ENCODE assay signal across 26 mouse cellular contexts in the genomic region with DNA sequence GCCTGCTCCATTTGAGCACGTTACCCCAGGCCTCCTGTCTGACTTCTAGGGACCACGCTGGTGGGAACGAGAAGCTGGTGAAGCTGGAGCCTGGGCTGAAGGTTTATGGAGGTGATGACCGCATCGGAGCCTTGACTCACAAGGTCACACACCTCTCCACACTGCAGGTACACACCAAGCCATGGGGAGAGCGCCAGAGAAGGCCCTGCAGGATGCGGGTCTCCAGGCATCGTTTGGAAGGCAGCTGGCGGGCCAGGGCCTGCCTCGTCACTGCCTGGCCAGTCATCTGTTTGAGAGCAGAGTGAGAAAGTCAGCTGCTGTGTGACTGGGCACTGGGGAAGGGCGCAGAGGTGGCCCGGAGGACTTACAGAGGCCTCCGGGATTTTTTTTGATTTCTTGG. TPM values are rescaled to one million over a fixed set of nuclear protein-coding genes. Genes with fewer than 3 reads are reported as not detected.
DNase-seq lines count a peak whose midpoint lies in the region; ATAC-seq and TF ChIP-seq lines count a peak whose summit lies in the region.
"Had no signal": no experiment of that assay in that cellular context is flagged by ENCODE, and none has a peak within 500 bp of the region (broad histone marks: within the 10 kb centered on the region; RNA-seq: fewer than 3 reads in every experiment).

No protein-coding gene starts in this region.

- H3K36me3 ChIP-seq in heart, embryonic 10.5 days, result peaks cover 55% of the 10 kb centered on the region; the same call in 1 of the 2 replicates
- peaks cover 5% of the 10 kb centered on the region for H3K36me3 ChIP-seq in kidney, adult 2 months (ENCODE audit: control insufficient read depth, insufficient read depth, low read length)
- H3K36me3 ChIP-seq in liver, embryonic 13.5 days, result peaks cover 79% of the 10 kb centered on the region
- peaks cover 84% of the 10 kb centered on the region for H3K36me3 ChIP-seq in liver, embryonic 12.5 days
- peaks cover 72% of the 10 kb centered on the region for H3K36me3 ChIP-seq in liver, postnatal 0 days (replicated peaks; ENCODE audit: insufficient read depth, low read length)

- no peaks in the 10 kb centered on the region for H3K9me3 ChIP-seq in heart, embryonic 10.5 days
- H3K9me3 ChIP-seq in liver, embryonic 13.5 days (replicated peaks), result no peaks in the 10 kb centered on the region
- no peaks in the 10 kb centered on the region for H3K9me3 ChIP-seq in liver, embryonic 12.5 days (replicated peaks)
- H3K9me3 ChIP-seq in liver, postnatal 0 days (ENCODE audit: low read length), result no peaks in the 10 kb centered on the region
- H3K9me3 ChIP-seq: embryonic facial prominence, embryonic 13.5 days; embryonic facial prominence, embryonic 15.5 days; forebrain, embryonic 12.5 days had no signal

- no peak for TF ChIP-seq EP300 in liver, postnatal 0 days (IDR thresholded peaks at IDR 0.05; ENCODE audit: low read depth)

- no peak overlapping the region for H3K9ac ChIP-seq in liver, embryonic 13.5 days
- no peak overlapping the region for H3K9ac ChIP-seq in liver, embryonic 12.5 days
- H3K9ac ChIP-seq in liver, postnatal 0 days (replicated peaks), result no peak overlapping the region
- H3K9ac ChIP-seq: embryonic facial prominence, embryonic 13.5 days; embryonic facial prominence, embryonic 15.5 days; forebrain, embryonic 12.5 days had no signal

- intact Hi-C loops in left cerebral cortex, postnatal 4 days (cut with DNase I), result no loop called here

- H3K4me3 ChIP-seq in heart, embryonic 10.5 days, result no peak overlapping the region
- H3K4me3 ChIP-seq in kidney, adult 2 months (ENCODE audit: insufficient read depth, low read depth, low read length), result no peak overlapping the region
- H3K4me3 ChIP-seq in liver, embryonic 13.5 days (replicated peaks), result no peak overlapping the region
- H3K4me3 ChIP-seq in liver, embryonic 12.5 days, result no peak overlapping the region
- H3K4me3 ChIP-seq in liver, postnatal 0 days (ENCODE audit: low read depth, low read length), result no peak overlapping the region
- H3K4me3 ChIP-seq: embryonic facial prominence, embryonic 13.5 days; embryonic facial prominence, embryonic 15.5 days; erythroblast, embryonic 14.5 days; forebrain, embryonic 12.5 days had no signal

- H3K4me2 ChIP-seq in liver, embryonic 13.5 days, result no peak overlapping the region
- H3K4me2 ChIP-seq in liver, embryonic 12.5 days, result no peak overlapping the region
- H3K4me2 ChIP-seq in liver, postnatal 0 days (ENCODE audit: low read depth, low read length), result no peak overlapping the region
- H3K4me2 ChIP-seq: embryonic facial prominence, embryonic 13.5 days; embryonic facial prominence, embryonic 15.5 days; forebrain, embryonic 12.5 days had no signal

- TF ChIP-seq CTCF in kidney, adult 2 months (conservative IDR thresholded peaks at IDR 0.05; ENCODE audit: insufficient read depth, insufficient read length, low read depth, low read length), result no peak
- no peak for TF ChIP-seq CTCF in liver, postnatal 0 days (IDR thresholded peaks at IDR 0.05; ENCODE audit: low read depth)

- H3K4me1 ChIP-seq in heart, embryonic 10.5 days, result peaks cover under 1% of the 10 kb centered on the region; the same call in 1 of the 2 replicates
- peaks cover 27% of the 10 kb centered on the region; the same call in 1 of the 2 replicates for H3K4me1 ChIP-seq in kidney, adult 2 months (ENCODE audit: control insufficient read depth, insufficient read depth, low read length)
- peaks cover 68% of the 10 kb centered on the region for H3K4me1 ChIP-seq in liver, embryonic 13.5 days (replicated peaks)
- H3K4me1 ChIP-seq in liver, embryonic 12.5 days, result peaks cover 46% of the 10 kb centered on the region
- H3K4me1 ChIP-seq in liver, postnatal 0 days (ENCODE audit: insufficient read depth), result peaks cover 32% of the 10 kb centered on the region

- peaks cover 3% of the 10 kb centered on the region for H3K27me3 ChIP-seq in heart, embryonic 10.5 days (ENCODE audit: insufficient read depth, poor library complexity, severe bottlenecking)
- H3K27me3 ChIP-seq in kidney, adult 2 months (replicated peaks; ENCODE audit: control insufficient read depth, insufficient read depth, low read length), result no peaks in the 10 kb centered on the region
- no peaks in the 10 kb centered on the region for H3K27me3 ChIP-seq in liver, embryonic 13.5 days
- H3K27me3 ChIP-seq in liver, embryonic 12.5 days (replicated peaks), result 0 out of 2 replicates have a peak, but pooled peaks cover 3% of the 10 kb centered on the region
- no peaks in the 10 kb centered on the region for H3K27me3 ChIP-seq in liver, postnatal 0 days (ENCODE audit: insufficient read depth, low read length)
- H3K27me3 ChIP-seq: embryonic facial prominence, embryonic 15.5 days had no signal

- peak; percentile 86 for DNase-seq in heart, adult 11 months
- DNase-seq in heart, embryonic 10.5 days (ENCODE audit: low spot score), result no peak
- DNase-seq in kidney, adult 2 months, result no peak
- DNase-seq in kidney, adult 18-20 months, result no peak
- no peak for DNase-seq in liver, embryonic 13.5 days
- no peak for DNase-seq in liver, postnatal 0 days
- DNase-seq in left cerebral cortex, postnatal 4 days, result no peak
- DNase-seq: adrenal gland, postnatal 10 days; adrenal gland, postnatal 25 days; cerebellum, adult 11 months; cerebellum, adult 18-20 months; cerebellum, adult 8-10 months; cerebellum, adult 9-11 months; cerebellum, postnatal 14 days; cerebellum, postnatal 36 days; embryo, embryonic 11 days had no signal

- no peak for ATAC-seq in liver, embryonic 13.5 days (ENCODE audit: low read depth)
- ATAC-seq in liver, embryonic 12.5 days, result no peak
- no peak for ATAC-seq in liver, postnatal 0 days
- ATAC-seq: forebrain, embryonic 14.5 days; forebrain, embryonic 16.5 days had no signal

- TF ChIP-seq POLR2A in kidney, adult 2 months (IDR thresholded peaks at IDR 0.05; ENCODE audit: low read depth, low read length), result no peak

- WGBS in heart, embryonic 10.5 days, result 87% methylated on average over 13 of the region's 13 CpGs
- WGBS in kidney, adult 2 months, result 82% methylated on average over 13 of the region's 13 CpGs
- 91% methylated on average over 13 of the region's 13 CpGs for WGBS in liver, embryonic 13.5 days (ENCODE audit: insufficient replicate concordance)
- WGBS in liver, embryonic 12.5 days (ENCODE audit: insufficient replicate concordance), result 90% methylated on average over 13 of the region's 13 CpGs
- WGBS in liver, postnatal 0 days (ENCODE audit: insufficient replicate concordance), result 88% methylated on average over 13 of the region's 13 CpGs

- no peak overlapping the region for H3K27ac ChIP-seq in heart, embryonic 10.5 days
- peak overlapping the region; percentile 81 for H3K27ac ChIP-seq in kidney, adult 2 months (ENCODE audit: insufficient read depth, low read depth, low read length)
- peak overlapping the region; percentile 90 for H3K27ac ChIP-seq in liver, embryonic 13.5 days
- no peak overlapping the region; the same call in 1 of the 2 replicates for H3K27ac ChIP-seq in liver, embryonic 12.5 days
- peak overlapping the region; percentile 49; the same call in 1 of the 2 replicates for H3K27ac ChIP-seq in liver, postnatal 0 days (ENCODE audit: low read depth)
- H3K27ac ChIP-seq: embryonic facial prominence, embryonic 13.5 days; embryonic facial prominence, embryonic 15.5 days; forebrain, embryonic 12.5 days had no signal

RNA-seq across cellular contexts. Expression of a gene that starts 6.4 kb away (rescaled TPM):
- polyA plus RNA-seq in heart, embryonic 10.5 days (2016; fragmentation: Nextera tagmentation; extraction: Ambion mirVana), result 31.4 and 37.8 TPM in 2 replicates
- 103 and 123 TPM in 2 replicates for polyA plus RNA-seq in kidney, adult 2 months (2012; rRNA removed)
- 34.6 and 34.9 TPM in 2 replicates for polyA plus RNA-seq in liver, embryonic 13.5 days (2015; fragmentation: Nextera tagmentation; extraction: Ambion mirVana)
- 34.2 and 34.6 TPM in 2 replicates for polyA plus RNA-seq in liver, embryonic 12.5 days (2016; fragmentation: Nextera tagmentation; extraction: Ambion mirVana)
- 84.9 and 90.0 TPM in 2 replicates for polyA plus RNA-seq in liver, postnatal 0 days (2015; fragmentation: Nextera tagmentation; extraction: Ambion mirVana)
- total RNA-seq in left cerebral cortex, postnatal 4 days (2021), result 10 to 100 TPM; 13.1 to 13.8 TPM

RNA-seq across cellular contexts. Expression of a gene that starts 9.2 kb away (rescaled TPM):
- polyA plus RNA-seq in heart, embryonic 10.5 days (2016; fragmentation: Nextera tagmentation; extraction: Ambion mirVana), result 0.21 and 0.85 TPM in 2 replicates
- 50.6 and 77.3 TPM in 2 replicates for polyA plus RNA-seq in kidney, adult 2 months (2012; rRNA removed)
- polyA plus RNA-seq in liver, embryonic 13.5 days (2015; fragmentation: Nextera tagmentation; extraction: Ambion mirVana), result 5.1 and 6.0 TPM in 2 replicates
- 5.3 and 5.4 TPM in 2 replicates for polyA plus RNA-seq in liver, embryonic 12.5 days (2016; fragmentation: Nextera tagmentation; extraction: Ambion mirVana)
- polyA plus RNA-seq in liver, postnatal 0 days (2015; fragmentation: Nextera tagmentation; extraction: Ambion mirVana), result 28.0 and 32.4 TPM in 2 replicates
- under 1 TPM in 1 of 2 experiments, not detected in 1; 0.22 TPM for total RNA-seq in left cerebral cortex, postnatal 4 days (2021)
- total RNA-seq: common myeloid progenitor, adult 5-6 weeks; MEL had no signal
- polyA plus RNA-seq: brain, embryonic 14.5 days; erythroblast, embryonic 14.5 days had no signal

RNA-seq across cellular contexts. Expression of a gene that starts 16.6 kb away (rescaled TPM):
- polyA plus RNA-seq in heart, embryonic 10.5 days (2016; fragmentation: Nextera tagmentation; extraction: Ambion mirVana), result 38.9 and 49.0 TPM in 2 replicates
- 636 and 727 TPM in 2 replicates for polyA plus RNA-seq in kidney, adult 2 months (2012; rRNA removed)
- polyA plus RNA-seq in liver, embryonic 13.5 days (2015; fragmentation: Nextera tagmentation; extraction: Ambion mirVana), result 79.5 and 83.1 TPM in 2 replicates
- 61.1 and 64.8 TPM in 2 replicates for polyA plus RNA-seq in liver, embryonic 12.5 days (2016; fragmentation: Nextera tagmentation; extraction: Ambion mirVana)
- polyA plus RNA-seq in liver, postnatal 0 days (2015; fragmentation: Nextera tagmentation; extraction: Ambion mirVana), result 233 and 241 TPM in 2 replicates
- total RNA-seq in left cerebral cortex, postnatal 4 days (2021), result 10 to 100 TPM; 48.0 to 50.0 TPM

RNA-seq across cellular contexts. Expression of a gene that starts 29.6 kb away (rescaled TPM):
- polyA plus RNA-seq in heart, embryonic 10.5 days (2016; fragmentation: Nextera tagmentation; extraction: Ambion mirVana), result 59.1 and 71.0 TPM in 2 replicates
- 37.2 and 38.4 TPM in 2 replicates for polyA plus RNA-seq in kidney, adult 2 months (2012; rRNA removed)
- 89.3 and 93.2 TPM in 2 replicates for polyA plus RNA-seq in liver, embryonic 13.5 days (2015; fragmentation: Nextera tagmentation; extraction: Ambion mirVana)
- polyA plus RNA-seq in liver, embryonic 12.5 days (2016; fragmentation: Nextera tagmentation; extraction: Ambion mirVana), result 97.7 and 108 TPM in 2 replicates
- polyA plus RNA-seq in liver, postnatal 0 days (2015; fragmentation: Nextera tagmentation; extraction: Ambion mirVana), result 41.5 and 46.4 TPM in 2 replicates
- 10 to 100 TPM; 35.9 to 39.3 TPM for total RNA-seq in left cerebral cortex, postnatal 4 days (2021)

RNA-seq across cellular contexts. Expression of a gene that starts 29.9 kb away (rescaled TPM):
- 31.1 and 36.1 TPM in 2 replicates for polyA plus RNA-seq in heart, embryonic 10.5 days (2016; fragmentation: Nextera tagmentation; extraction: Ambion mirVana)
- polyA plus RNA-seq in kidney, adult 2 months (2012; rRNA removed), result 55.5 and 69.0 TPM in 2 replicates
- polyA plus RNA-seq in liver, embryonic 13.5 days (2015; fragmentation: Nextera tagmentation; extraction: Ambion mirVana), result 37.9 and 38.4 TPM in 2 replicates
- 37.5 and 40.0 TPM in 2 replicates for polyA plus RNA-seq in liver, embryonic 12.5 days (2016; fragmentation: Nextera tagmentation; extraction: Ambion mirVana)
- 43.5 and 45.5 TPM in 2 replicates for polyA plus RNA-seq in liver, postnatal 0 days (2015; fragmentation: Nextera tagmentation; extraction: Ambion mirVana)
- total RNA-seq in left cerebral cortex, postnatal 4 days (2021), result 10 to 100 TPM; 43.6 to 46.0 TPM

Comparison
In these comparisons a context has a peak if more than half of its experiments do, and no peak if none do; other contexts are left out.
1. H3K27ac ChIP-seq: peak in kidney, adult 2 months (single experiment), liver, embryonic 13.5 days (single experiment) and liver, postnatal 0 days (single experiment); none in heart, embryonic 10.5 days (single experiment) and liver, embryonic 12.5 days (single experiment).